Mouse (Mus musculus) v-Abl transformed pro-B cells (cell line): Measurements from ENCODE around the gene Tnk2.

ENCODE experiments used
- in situ Hi-C, 2 experiments: fragments of 400-800 bp; cut with MboI; formaldehyde crosslinking; loops; one replicate each; pipeline ENCODE4 v1.15.1; 2025; ENCODE audit not compliant: unreplicated experiment in 2 of 2

Tnk2 gene

DNA sequence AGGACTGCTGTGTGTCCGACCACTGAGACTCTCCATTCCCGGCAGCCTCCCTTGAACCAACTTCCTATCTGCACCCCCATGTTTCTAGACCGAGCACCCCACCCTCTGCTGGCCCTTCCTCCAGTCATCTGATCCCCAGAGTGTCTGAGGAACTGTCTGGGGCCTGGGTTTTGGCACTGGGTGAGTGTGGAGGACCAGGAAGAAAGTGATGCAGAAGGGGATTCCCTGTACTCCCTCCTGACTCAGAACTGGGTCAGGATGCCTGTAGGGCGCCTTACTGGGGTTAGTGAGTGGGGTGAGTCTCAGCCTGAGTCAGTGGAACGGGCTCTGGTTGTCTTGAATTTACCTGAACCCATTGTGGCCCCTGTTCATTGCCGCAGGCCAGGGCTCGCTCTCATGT lies 28.6 kb downstream of the Tnk2 start:
- in situ Hi-C loops, result loop anchor here in 1 of 2 experiments (5.0 kb wide), 1 partner anchor 40 kb away; no protein-coding TSS in a partner anchor

DNA sequence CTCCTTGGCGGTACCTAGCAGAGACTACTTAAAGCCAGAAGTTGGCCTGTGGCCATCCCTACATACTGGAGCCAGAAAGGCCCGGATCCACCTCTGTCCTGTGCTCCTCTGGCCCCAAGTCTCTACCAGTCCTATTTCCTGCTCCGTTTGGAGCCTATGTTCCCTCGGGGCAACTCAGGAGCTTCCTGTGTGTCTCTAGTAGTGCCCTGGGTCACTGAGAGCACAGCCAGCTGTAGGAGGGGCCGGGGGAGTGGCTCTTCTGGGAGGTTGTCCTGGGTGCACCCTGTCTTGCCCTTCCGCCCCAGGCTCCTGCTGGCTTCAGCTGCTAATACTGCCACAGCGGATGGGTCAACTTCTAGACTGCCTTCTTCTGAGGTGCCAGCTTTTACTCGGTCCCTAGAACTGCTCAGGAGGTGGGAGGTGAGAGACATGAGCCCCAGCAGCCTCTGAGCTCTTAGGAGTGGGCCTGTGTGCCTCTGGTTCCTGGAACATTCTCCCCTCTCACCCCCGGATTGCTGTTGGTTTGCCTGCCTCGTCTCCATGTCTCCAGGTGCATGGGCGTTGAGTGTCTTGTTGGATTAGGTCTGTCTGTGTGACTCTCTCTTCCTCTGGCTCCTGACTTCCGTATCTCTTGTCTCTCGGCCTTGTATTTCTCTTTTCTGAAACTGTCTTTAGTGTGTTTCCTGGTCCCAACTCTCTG lies 29.3 kb downstream of the Tnk2 start:
- in situ Hi-C loops, result loop anchor here in 1 of 2 experiments (5.0 kb wide), 1 partner anchor 41 kb away; no protein-coding TSS in a partner anchor

DNA sequence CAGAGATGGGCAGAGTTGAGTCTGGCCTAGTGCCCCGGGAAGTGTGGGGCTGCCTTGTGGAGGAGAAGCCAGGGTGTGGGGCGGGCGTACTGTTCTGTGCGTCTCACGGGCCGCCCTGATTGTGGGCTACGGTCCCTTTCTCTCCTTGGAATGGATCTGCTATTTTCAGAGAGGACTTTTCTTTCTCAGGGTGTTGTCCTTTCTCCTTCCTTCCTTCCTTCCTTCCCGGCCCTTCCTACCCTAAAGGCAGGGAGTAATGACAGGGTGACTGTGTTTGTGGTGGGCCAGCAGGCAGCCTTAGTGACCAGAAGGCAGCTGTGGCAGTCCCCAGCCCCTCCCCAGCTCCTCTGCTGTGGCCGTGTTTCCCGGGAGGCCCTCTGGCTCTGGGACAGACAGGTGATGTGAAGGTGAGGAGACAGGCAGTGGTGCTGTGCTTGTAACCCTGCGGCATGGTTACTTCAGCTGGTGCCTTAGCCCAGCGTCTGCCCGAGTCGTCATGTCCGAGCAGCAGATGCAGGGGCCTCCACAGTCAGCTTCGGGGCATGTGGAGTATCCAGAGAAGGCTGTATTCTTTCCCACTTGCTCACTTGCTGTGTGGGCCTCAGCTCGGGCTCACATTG lies 30.6 kb downstream of the Tnk2 start:
- in situ Hi-C loops, result loop anchor here in 1 of 2 experiments (5.0 kb wide), 1 partner anchor 42 kb away; no protein-coding TSS in a partner anchor

DNA sequence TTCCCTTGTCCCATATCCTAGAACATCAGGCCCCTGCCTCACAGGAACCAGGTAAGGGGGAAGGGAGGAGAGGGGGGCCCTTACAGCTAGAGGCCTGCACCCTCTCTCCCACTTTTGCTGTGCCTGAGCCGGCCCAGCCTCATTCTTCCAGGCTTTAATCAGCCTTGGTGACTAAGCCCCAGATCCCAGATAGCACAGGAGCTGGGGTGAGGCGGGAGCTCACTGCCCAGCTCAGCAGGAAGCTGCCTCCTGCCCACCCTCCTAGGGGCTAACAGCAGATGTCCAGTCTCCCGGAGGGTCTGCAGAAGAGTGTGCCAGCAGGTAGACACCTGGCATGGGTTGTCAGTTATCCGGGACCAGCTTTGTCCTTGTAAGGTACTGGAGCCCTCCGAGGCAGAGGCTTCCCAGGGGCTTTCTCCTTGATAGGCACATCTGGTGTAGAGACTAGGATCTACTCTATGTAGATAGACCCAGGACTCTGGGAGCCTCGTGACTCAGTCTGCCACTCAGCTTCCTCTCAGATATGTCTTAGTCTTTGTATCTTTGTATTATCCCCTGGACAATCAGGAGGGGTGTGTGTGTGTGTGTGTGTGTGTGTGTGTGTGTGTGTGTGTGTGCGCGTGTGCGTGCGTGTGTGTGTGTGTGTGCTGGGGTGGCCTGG lies 33.5 kb downstream of the Tnk2 start:
- in situ Hi-C loops, result no loop called here

DNA sequence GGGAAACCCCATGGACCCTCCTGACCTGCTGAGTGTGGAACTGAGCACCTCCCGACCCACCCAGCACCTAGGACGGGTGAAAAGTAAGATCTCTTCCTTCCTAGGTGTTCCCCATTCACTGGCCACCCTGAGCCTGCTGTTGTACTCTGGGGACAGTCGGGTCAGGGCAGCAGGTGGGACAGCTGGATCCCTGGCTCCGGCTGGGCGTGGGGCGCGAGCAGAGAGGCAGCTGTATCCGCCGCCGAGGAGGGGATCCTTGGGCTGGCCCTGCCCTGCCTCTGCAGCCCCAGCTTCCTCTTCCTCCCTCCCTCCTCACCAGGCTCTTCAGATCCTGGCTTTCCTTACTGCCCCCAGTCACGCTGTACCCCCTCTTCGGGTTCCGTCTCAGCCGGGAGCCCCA lies 34.2 kb downstream of the Tnk2 start:
- in situ Hi-C loops, result no loop called here

DNA sequence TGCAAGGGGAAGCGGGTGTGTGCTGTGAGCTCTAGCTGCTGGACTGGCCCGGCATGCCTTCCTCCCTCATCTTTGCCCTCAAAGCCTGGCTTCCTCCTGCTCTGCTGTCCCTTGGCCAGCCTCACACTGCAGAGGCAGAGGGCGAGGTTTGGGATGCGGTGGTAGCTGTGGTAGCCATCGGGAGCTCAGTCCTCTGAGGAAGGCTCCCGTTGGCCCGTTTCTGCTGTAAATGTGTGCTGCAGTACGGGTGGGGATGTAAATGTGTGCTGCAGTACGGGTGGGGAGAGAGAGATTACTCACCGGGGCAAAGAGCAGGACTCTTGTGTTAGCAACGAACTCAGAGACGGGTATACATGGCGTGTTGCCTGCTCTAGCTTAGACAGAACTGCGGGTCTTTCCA lies 35.1 kb downstream of the Tnk2 start:
- in situ Hi-C loops, result no loop called here

DNA sequence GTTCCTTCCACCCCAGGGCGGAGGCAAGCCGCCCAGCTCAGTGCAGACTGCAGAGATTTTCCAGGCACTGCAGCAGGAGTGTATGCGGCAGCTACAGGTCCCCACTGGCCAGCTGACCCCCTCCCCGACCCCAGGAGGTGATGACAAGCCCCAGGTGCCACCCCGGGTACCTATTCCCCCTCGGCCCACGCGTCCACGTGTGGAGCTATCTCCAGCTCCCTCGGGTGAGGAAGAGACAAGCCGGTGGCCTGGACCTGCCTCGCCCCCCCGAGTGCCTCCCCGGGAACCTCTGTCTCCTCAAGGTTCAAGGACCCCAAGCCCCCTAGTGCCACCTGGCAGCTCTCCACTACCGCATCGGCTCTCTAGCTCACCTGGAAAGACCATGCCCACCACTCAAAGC lies 36.3 kb downstream of the Tnk2 start:
- in situ Hi-C loops, result loop anchor here in 1 of 2 experiments (5.0 kb wide), 1 partner anchor 173 kb away; no protein-coding TSS in a partner anchor

DNA sequence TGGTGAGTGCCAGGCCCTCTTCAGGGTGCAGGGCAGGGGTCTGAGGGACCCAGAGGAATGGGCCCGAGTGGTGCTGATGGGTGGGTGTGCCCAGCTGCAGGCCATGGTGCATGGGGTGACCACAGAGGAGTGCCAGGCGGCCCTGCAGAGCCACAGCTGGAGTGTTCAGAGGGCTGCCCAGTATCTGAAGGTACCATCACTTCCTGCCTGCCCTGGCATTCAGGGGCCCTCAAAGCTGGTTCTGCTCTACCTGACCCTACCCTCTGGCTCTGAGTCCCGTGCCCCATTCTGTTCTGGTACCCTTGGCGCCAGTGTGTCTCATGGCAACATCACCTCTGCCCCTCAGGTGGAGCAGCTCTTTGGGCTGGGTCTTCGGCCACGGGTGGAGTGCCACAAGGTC lies 37.1 kb downstream of the Tnk2 start:
- in situ Hi-C loops, result loop anchor here in 1 of 2 experiments (5.0 kb wide), 1 partner anchor 174 kb away; no protein-coding TSS in a partner anchor

DNA sequence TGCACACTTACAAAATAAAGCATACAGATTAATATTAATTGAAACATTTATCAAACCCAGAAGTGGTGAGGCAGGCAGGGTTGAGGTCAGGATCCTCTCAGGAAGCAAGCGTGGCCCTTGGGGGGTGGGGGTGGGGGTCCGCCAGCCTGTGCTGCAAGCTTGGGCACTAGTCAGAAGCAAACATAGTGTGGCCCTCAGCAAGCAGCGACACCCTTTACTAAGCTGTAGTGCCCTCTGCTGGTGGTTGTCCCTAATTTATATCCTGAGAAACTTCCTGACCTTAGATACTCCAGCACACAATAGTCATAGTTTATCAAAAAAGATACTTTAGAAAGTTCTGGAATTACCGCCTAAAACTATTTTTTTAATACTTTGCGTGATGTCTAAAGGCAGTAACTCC lies 38.5 kb downstream of the Tnk2 start:
- in situ Hi-C loops, result loop anchor here in 1 of 2 experiments (5.0 kb wide), 1 partner anchor 175 kb away; no protein-coding TSS in a partner anchor

DNA sequence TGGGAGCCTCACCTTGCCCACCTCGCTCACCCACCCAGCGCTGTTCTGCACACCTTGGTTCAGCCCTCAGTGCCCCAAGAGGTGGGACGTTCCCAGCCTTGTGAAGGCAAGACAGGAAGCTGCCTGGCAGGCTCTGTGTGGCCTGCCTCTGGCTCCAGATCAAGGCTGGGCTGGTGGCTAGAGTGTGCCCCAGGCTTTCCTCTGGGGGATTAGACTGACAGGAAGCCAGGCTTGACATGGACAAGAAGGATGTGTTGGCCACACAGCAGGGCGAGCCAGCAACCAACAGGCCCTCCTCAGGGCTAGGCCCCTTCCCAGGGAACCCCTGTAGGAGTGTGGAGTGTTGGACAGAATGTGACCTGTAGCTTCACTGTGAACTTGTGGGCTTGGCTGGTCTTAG lies 39.2 kb downstream of the Tnk2 start:
- in situ Hi-C loops, result loop anchor here in 1 of 2 experiments (5.0 kb wide), 1 partner anchor 176 kb away; no protein-coding TSS in a partner anchor

DNA sequence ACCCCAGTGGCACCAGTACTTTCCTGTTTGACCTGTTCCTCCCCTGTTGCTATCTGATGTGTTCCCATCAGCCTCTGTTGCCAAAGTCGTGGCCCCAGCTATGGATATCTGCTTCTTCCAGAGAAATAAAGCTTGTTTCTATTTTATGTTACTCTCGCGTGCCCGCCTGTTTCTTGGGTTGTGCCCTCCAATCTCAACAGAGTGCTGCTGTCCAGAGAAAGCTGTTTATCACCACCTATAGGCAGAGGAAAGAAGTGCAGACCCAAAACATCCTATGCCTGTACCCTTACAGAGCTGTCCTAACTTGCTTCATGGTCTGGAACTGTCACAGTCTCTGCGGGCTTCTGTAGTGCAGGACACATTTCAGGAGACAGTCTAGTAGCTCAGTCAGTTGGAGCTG lies 39.7 kb downstream of the Tnk2 start:
- in situ Hi-C loops, result loop anchor here in 1 of 2 experiments (5.0 kb wide), 1 partner anchor 176 kb away; no protein-coding TSS in a partner anchor

DNA sequence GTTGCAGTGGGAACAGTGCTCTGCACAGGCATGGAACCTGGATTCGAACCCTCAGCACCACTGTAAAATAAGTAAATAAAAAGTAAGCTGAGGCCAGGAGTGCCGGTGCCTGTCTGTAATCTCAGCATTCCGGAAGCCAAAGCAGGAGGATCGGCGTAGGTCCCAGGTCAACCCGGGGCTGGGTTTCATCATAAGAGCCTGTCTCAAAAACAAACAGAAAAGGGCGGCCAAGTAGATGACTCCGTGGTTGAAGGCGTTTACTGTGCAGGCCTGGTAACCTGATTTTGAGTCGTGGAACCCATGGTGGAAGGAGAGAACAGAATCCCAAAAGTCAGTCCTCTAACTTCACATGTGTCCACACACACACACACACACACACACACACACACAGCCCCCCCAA lies 41.7 kb downstream of the Tnk2 start:
- in situ Hi-C loops, result loop anchor here in 1 of 2 experiments (5.0 kb wide), 3 partner anchors 53 to 428 kb away; no protein-coding TSS in a partner anchor

DNA sequence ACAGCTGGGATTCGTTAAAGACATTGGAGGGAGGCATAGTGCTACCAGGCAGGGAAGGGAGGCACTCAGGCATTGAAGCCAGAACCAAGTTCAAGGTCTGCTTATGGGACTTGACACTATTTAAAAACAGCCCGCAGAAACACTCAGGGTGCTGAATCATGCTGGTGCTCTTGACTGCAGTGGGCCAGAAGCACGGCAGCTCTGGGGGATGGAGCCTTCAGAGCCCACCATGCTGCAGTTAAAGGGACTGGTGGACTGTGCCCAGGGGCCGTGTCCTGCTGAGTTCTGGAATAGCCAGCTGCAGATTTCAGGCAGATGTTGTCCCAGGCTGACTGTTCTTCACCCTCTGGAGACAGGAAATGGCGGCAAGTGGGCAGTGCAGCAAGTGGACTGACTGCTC lies 42.3 kb downstream of the Tnk2 start:
- in situ Hi-C loops, result loop anchor here in 1 of 2 experiments (5.0 kb wide), 3 partner anchors 54 to 429 kb away; no protein-coding TSS in a partner anchor

DNA sequence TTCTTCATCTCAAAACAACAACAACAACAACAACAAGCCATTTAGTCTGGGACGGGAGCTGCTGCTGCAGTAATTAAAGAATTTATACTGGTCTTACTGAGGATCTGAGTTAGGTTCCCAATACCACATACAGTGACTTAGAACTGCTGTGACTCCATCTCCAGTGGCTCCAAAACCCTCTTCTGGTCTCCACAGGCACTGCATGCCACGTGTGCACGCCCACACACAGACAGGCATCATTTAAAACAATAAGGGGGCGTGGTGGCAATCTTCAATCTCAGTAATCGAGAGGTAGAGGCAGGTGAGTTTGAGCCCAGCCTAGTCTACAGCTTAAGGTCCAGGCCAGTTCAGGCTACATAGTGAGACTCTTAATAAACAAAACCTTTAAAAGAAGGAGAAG lies 43.5 kb downstream of the Tnk2 start:
- in situ Hi-C loops, result loop anchor here in 1 of 2 experiments (5.0 kb wide), 3 partner anchors 55 to 430 kb away; no protein-coding TSS in a partner anchor

DNA sequence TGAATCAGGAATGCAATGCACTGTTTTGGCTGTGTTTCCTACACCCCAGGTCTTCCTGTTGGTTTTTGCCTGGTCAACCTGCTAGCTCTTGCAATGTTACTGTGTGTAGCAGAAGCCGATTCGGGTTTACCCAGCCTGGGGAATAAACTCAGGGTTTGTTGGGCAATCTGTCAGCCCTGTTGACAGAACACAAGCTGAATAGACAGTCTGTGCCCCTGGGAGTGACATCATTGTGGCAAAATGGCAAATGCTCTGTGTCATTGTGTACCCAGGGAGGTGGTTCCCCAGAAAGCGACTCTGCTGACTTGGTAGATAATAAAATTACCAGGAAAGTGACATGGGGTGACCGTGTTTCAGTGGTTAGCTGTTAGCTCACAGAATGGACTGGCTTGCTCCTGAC lies 45.1 kb downstream of the Tnk2 start:
- in situ Hi-C loops, result loop anchor here in 1 of 2 experiments (5.0 kb wide), 3 partner anchors 56 to 431 kb away; no protein-coding TSS in a partner anchor

DNA sequence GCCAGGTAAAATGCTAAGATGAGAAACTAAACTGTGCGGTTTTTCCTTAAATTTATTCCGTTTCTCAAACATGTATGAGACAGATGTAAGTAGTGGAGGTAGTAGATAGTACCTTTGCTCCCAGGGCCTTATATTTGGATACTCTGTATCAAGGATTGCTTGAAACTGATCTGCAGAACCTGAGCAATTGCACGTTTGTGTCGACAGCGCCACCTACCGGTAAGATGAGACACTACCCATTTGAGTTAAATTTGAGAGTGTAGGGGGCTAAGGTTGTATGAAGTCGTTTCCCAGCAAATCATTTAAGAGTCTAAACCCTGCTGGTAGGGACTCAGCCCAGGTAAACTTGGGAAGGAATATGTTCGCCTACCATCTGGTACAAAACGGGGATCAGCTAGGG lies 45.8 kb downstream of the Tnk2 start:
- in situ Hi-C loops, result loop anchor here in 1 of 2 experiments (5.0 kb wide), 3 partner anchors 57 to 432 kb away; no protein-coding TSS in a partner anchor

DNA sequence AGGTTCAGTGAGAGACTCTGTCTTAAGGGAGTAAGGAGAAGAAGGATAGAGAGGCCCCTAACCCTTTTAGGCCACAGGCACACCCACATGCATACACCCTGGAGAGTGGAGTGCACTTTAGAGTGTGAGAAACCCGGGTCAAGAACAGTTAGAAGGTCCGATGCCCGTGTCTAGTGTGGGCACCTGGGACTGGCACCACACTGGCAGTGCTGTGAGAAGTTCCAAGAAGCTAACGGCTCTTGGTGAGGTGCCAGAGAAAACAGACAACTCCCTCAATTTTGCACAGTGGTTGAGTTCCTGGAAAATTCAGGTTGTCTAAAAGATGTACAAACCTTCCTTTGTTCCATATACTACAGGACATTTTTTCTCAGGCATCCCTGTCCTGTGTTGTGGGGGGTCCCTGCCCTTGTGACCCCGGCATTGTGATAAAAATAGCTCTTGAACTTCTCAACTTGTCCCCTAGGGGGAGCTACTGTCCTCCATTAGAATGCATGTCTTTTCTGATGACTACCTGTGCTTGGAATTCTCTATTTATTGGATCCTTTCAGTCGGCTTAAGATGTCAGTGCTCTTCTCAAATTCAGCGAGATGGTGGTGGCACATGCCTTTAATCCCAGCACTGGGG lies 53.3 kb downstream of the Tnk2 start:
- in situ Hi-C loops, result loop anchor here in 1 of 2 experiments (10.0 kb wide), 2 partner anchors 458 to 762 kb away; partner anchors contain the start of gene Pigz

DNA sequence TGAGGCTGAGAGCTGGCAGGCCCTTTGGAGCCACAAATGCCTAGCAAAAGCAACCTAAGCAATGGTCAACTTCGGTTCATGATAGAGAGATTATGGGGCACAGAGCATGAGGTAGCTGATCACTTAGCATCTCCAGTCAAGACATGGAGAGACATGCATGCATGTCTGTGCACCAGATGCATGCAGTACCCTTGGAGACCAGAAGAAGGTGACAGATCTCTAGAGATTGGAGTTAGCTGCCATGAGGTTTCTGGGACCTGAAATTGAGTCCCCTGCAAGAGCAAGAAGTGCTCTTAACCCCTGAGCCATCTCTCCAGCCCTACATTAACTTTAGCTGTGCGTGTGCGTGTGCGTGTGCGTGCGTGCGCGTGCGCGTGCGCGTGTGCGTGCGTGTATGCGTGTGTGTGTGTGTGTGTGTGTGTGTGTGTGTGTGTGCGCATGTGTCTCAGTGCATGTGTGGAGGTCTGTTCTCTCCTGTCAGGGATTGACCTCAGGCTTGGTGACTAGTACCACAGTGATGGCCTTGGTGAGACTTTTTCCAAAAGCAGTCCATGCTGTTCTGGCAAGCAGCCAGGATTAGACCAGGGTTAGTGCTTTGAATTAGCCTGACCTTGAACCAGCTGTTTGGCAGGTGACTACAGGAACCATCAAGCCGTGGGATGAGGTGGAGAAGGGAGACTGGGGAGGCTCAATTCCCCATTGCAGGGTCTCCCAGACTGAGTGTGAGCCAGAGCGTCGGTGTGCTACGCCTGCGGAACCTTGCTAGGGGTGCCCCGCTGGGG lies 54.2 kb downstream of the Tnk2 start:
- in situ Hi-C loops, result loop anchor here in 1 of 2 experiments (10.0 kb wide), 2 partner anchors 457 to 763 kb away; partner anchors contain the start of gene Pigz

DNA sequence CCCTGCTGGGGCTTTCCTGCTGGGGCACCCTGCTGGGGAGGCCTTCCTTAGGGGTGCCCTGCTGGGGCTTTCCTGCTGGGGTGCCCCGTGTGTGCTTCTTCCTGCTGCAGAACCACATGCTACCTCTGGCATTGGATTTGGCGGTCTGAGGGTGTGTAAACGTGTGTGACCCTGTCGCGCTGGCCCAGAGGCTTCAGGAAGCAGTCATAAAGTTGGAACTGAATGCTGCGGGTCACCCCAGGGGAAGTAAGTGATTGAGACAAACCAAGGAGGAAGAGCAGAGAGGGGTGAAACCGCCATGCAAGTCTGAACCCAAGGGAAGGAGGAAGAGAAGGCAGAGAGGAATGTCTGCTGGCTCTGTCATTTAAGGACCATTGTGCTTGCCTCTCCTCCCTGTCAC lies 54.9 kb downstream of the Tnk2 start:
- in situ Hi-C loops, result loop anchor here in 1 of 2 experiments (10.0 kb wide), 2 partner anchors 456 to 764 kb away; partner anchors contain the start of gene Pigz
